Mouse (Mus musculus) embryo, embryonic 9.5 days (tissue): ENCODE measurements around the gene Rplp2.

Experiments used
- DNase-seq: peaks from one replicate; pipeline ENCODE4 v3.0.0-alpha.2; 2017; ENCODE audit errors: extremely low spot score

Rplp2 gene

GRCm38 (mm10) chr7:141430585-141431240, 16.5 kb upstream of the Rplp2 start:
- DNase-seq: no peak

DNA sequence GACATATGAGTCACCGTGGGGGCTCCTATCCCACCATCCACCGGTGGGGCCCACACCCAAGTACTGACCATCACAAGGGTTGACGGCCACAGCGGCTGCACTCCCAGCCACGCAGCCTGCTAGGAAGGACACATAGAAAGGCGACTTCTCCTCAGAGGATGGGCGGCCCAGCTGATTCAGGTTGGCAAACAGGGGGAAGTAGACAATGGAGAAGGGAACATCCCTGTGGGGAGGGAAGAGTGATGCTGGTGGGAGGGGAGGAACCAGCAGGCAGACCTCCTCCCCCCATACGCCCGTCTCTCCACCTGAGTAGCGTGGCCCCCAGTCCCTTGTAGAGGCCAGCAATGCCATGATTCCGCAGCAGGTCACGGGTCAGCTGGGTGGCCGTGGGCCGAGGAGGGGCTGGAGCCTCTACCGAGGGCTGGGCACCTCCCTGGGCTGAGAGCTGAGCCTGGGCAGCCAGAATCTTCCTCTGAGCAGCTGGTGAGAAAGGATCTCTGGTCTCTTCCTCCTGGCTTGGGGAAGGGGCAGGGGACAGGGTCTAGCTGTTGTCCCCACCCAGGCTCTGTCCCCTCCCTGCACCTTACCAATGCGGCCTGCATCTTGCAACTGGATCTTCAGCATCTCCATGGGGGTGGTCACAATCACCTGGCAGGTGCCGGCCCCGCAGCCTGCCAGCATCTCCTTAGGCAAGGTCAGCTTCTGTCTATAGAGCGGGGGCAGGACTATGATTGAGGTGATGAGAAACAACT, 15.6 kb upstream of the Rplp2 start:
- no peak for DNase-seq

GRCm38 (mm10) chr7:141432186-141432611, 15.0 kb upstream of the Rplp2 start:
- no peak for DNase-seq

DNA sequence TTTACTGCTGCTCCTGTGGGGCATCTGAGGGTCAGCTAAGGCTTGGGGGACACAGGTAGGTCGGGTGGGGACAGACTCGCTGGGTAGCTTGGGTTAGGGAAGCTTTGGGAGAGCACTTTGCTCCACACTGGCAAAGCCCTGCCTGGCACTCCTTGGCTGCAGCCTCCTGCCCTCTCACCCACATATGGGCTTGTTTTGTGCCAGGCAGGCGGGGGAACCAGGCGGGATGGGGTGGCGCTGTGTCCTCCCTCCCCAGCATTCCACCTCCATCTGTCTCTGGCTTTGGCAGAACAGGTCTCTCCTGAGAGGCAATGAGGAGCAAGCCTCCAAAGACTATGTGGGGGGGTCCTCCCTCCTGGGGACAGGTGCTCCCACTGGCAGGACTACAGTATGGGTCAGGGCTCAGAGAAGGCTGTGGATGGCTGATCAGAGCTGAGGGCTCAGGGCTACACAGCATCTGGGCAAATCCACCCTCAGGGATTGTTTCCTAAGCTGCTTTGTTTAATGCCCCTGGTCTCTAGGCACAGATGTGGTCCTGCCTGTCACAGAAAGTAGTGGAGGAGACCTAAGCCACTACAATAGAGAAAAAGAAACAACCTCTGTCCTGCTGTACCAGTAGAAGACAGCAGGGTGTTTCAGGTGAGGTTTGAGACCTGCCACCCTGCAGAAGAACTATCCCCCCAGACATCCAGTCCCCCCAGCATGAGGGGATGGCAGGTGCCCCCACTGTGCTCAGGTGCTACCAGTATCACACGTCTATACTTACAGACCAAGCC, 14.2 kb upstream of the Rplp2 start:
- DNase-seq: no peak

GRCm38 (mm10) chr7:141433517-141434400, 13.4 kb upstream of the Rplp2 start:
- DNase-seq: no peak

GRCm38 (mm10) chr7:141434464-141434863, 12.7 kb upstream of the Rplp2 start:
- DNase-seq: no peak

GRCm38 (mm10) chr7:141435129-141435855, 11.9 kb upstream of the Rplp2 start:
- peak; percentile 69 for DNase-seq

GRCm38 (mm10) chr7:141435856-141436522, 11.2 kb upstream of the Rplp2 start:
- DNase-seq: no peak

GRCm38 (mm10) chr7:141436523-141436892, 10.7 kb upstream of the Rplp2 start:
- no peak for DNase-seq

DNA sequence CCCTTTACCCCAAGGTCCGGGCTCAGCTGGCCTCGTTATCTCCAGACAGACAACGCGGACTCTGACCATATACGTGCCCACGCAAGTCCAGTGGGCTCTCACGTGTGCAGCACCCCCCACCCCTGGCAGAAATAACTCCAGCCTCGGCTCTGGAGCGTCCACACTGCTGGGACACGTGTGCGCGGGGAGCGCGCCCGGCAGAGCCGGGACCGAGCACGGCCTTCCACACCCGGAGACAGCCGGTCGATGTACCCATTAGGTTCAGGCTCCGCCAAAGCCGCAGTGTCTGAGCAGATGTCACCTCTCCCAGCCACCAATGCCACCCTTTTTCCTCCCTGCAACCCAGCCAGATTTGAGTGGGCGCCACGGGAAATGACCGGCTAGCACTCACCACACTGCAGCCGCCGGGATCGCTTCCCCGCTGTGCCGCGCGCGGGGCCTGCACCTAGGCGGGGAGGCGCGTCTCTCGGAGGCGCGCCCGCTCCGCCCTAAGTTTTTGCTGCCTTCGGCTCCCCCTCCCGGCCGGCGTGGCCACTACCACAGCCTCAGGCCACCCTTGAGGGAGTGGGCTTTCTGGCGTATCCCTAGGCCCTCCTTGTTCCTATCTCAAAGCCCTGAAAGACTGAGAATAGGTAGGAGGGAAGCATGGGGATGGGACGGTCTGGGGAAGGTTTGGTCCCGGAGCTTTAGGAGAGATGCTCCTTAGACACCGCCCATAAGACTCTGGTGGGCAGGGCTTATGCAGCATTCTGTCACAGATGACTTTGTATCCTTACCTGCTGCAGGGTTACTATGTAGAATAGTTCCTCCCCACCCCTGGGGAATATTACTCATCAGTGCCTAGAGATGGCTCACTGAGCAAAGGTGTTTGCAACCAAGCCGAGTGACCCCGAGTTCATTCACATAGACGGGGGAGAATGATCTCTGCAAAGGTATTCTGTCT, 9.7 kb upstream of the Rplp2 start, which contains the start of gene Slc25a22:
TSS of gene Slc25a22 (minus strand) at position 715 of the 943 bp plus-strand sequence.
- DNase-seq: peak; percentile 88

DNA sequence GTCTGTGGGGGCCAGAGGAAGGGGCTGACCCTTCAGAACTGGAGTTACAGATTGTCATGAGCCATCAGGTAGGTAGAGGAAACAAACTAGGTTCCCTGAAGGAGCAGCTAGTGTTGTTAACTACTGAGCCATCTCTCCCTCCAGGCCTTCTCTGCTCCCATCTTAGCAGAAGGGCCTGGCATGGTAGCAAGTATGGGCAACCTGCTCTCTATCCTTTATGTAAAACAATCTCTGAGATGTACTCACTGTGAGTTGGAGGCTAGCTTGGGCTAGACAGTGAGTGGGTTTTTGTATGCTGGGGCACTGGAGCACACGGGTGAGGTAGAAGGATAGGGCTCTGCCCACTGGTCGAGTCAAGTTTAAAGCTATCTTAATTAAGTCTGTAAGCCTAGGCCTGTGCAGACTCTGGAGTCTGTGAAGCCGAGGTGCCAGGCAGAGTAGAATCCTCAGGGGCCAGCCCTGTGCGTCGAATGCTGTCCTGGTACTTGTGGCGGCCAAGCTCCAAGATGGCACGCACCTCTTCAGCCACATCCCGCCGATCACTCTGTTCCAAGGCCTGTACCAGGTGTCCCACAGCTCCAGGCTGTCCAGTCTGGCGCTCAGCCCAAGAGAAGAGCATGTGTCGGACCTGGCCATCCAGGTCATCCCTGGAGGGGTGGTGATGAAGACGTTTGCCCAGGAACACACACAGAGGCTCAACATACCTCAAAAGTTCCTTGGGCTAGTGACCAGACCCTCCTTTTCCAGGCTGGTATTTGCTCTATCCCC, 8.8 kb upstream of the Rplp2 start:
- no peak for DNase-seq

DNA sequence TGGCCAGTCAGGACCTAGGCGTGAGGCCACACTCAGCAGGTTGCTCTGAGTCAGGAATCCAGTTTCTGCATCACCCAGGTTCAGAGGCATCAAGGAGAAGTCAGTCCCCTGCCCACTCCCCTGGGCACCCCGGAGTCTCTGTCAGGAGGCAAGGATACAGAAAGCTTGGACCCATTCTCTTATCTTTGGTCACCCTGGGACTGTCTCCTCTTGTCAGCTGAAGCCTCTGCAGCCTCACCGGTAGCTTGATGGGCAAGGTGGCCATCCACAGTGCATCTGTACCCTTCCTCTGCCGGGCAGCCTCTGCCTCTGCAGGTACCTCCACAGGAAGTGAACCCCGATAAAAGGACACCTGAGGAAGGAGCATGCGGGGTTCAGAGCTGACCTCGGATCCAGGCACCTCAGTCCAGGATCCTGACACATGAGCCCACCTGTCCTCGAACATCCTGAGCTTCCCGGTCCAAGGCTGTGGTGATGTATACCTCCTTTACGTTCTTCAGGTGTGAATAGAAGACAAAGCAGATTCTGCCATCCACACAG, 8.0 kb upstream of the Rplp2 start:
- no peak for DNase-seq

DNA sequence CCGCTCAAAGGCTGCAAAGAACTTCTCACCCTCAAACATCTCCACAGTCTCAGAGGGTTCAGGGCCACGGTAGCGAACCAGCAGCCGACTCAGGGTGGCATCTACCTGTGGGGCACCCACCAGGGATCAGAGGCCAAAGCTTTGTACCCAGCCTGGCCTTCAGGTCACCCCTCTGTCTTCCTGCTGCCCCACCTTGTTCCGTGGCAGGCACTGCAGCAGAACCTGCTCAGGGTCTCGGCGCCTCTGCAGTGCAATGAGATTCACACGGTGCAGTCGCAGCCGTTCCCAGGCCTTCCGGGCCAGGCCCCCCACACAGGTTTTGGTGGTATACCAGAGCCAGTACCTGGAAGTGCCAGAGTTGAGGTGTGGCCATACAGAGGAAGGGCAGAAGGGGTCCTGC, 7.4 kb upstream of the Rplp2 start:
- no peak for DNase-seq

DNA sequence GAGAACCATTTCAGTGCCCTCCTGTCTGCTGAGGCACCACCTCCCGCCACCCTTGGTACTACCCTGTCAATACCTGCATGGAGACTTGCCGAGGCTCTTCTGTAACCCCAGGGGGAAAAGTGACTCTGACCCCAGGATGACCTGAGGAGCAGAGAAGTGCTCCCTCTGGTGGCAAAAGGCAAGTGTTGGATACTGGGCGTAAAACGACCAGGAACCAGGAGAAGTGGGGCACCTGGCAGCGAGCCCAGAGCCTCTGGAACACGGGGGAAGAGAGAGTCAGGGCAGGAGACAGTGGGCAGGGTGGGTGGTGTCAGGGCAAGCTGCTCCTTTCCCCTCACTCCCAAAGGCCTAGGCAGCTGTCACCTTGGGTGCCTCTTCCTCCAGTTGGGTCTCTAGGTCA, 6.6 kb upstream of the Rplp2 start:
- peak; percentile 48 for DNase-seq

- DNase-seq: no peak
Measured at GRCm38 (mm10) chr7:141441460-141441859, 5.7 kb upstream of the Rplp2 start.

DNA sequence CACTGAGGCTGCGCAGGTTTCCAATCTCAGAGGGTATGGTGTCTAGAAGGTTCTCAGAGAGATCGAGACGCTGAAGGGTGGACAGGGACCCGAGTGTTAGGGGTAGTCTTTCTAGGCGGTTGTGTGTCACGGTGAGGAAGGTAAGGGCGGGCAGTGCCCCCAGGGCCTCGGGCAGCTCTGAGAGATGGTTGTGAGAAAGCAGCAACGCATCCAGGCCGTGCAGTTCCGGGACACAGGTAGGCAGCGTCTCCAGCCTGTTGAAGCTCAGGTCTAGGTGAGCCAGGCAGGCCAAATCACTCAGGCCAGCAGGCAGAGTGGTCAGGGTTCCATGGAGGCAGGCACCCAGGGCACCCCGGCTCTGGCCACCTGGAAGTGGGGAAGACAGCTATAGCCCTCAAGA, 5.0 kb upstream of the Rplp2 start:
- no peak for DNase-seq

DNA sequence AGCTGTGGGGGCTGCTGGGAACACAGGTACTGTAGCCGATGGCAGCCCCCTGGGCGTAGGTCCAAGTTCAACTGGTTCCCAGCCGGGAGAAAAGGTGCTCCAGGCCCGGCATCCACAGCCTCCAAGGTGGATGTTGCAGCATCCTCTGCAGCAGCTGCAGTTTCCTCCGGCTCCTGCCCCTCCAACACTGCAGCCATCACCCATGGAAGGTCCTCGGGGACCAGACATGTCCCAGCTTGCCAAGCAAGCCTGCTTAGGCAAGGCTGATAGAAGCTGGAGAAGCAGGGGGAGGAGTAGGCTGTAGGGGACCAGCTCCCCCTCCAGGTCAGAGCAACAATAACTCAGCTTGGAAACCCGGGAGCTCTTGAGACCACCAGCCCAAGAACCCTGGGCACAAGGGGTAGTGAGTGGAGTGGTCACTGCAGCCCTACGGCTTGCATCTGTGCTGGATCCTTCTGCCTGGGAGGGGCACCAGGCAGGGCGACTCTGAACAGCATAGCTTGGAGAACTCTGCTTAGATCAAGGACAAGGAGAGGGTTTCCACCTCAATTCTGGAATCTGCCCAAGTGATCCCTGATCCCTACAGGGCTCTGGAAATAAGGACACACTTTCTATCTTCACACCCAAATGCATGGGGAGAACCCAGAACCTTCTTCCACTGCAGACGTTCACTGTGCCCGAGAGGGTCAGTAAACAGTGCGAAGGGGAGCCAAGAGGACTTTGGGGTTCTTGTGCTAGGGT, 3.9 kb upstream of the Rplp2 start:
- DNase-seq: peak; percentile 73
